Mouse (Mus musculus): ENCODE results near the gene Cers1.

Cers1 gene

GRCm38 (mm10) chr8:70352657-70353151, 37.1 kb downstream of the Cers1 start:
- DNase-seq: no peak

- DNase-seq: peak; percentile 100
Measured at GRCm38 (mm10) chr8:70353194-70353817, 37.7 kb downstream of the Cers1 start, which contains the start of gene Upf1. Upf1 (minus strand) TSS chr8:70353278.

- no peak for DNase-seq
Measured at GRCm38 (mm10) chr8:70354004-70354403, 38.4 kb downstream of the Cers1 start.

DNA sequence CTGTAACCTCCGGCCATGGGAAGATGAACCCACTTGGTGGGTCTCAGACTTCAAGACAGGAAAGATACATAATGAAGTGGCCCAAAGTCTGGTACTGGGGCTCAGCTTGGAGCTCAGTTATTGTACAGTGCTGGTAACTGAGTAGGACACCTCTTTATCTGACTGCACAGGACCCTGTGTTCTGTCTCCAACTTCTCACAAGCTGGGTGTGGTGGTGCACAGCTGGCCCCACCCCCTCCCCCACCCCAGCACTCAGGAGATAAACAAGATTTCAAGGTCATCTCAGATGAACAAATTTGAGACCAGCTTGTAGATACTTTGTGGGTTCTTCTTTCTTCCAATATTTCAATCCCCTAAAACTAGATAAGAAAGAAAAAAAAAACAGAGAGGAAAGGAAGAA, 40.5 kb downstream of the Cers1 start:
- DNase-seq: no peak

GRCm38 (mm10) chr8:70359411-70359810, 43.8 kb downstream of the Cers1 start:
- DNase-seq: no peak

DNA sequence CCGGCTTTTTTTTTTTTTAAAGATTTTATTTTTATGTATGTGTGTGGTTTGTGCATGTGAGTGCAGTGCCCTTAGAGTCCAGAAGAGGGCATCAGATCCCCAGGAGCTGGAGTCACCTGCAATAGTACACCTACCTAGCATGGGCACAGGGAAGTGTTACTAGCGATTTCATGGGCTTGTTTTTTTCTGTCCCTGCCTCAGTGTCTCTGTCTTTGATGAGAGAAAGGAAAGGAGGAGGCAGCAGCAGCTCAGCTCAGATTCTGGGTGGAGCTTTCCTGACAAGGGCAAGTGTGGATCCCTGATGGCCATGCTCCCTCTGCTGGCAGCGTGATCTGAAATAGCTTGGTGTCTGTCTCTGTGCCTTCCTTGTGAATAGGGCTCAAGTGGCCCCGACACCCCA, 45.2 kb downstream of the Cers1 start:
- no peak for DNase-seq

GRCm38 (mm10) chr8:70361484-70362032, 46.0 kb downstream of the Cers1 start:
- no peak for DNase-seq

GRCm38 (mm10) chr8:70364066-70364465, 48.5 kb downstream of the Cers1 start:
- DNase-seq: no peak

GRCm38 (mm10) chr8:70366588-70366987, 51.0 kb downstream of the Cers1 start:
- DNase-seq: no peak

- no peak for DNase-seq
Measured at GRCm38 (mm10) chr8:70370476-70370875, 54.9 kb downstream of the Cers1 start.

- DNase-seq: no peak
Measured at GRCm38 (mm10) chr8:70371951-70372350, 56.4 kb downstream of the Cers1 start.

- peak; percentile 63 for DNase-seq
Measured at GRCm38 (mm10) chr8:70373397-70374317, 58.1 kb downstream of the Cers1 start, which contains the start of gene Comp. Comp (plus strand) TSS chr8:70373558.

GRCm38 (mm10) chr8:70374318-70374927, 58.8 kb downstream of the Cers1 start:
- peak; percentile 94 for DNase-seq

- DNase-seq: no peak
Measured at GRCm38 (mm10) chr8:70375212-70375859, 59.8 kb downstream of the Cers1 start.

- DNase-seq: peak; percentile 55
Measured at GRCm38 (mm10) chr8:70376275-70376741, 60.7 kb downstream of the Cers1 start.

- DNase-seq: no peak
Measured at GRCm38 (mm10) chr8:70377049-70377448, 61.5 kb downstream of the Cers1 start.

DNA sequence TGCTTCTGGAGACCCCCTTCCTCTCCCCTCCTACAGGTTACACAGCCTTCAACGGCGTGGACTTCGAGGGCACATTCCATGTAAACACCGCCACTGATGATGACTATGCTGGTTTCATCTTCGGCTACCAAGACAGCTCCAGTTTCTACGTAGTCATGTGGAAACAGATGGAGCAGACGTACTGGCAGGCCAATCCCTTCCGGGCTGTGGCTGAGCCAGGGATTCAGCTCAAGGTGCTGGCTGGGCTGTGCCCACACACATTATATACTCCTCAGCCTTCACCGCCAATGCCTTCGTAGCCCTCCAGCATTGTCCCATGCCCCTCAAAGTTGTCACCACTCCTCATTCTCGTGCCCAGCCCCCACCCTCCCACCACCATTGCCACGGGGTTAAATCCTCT, 64.5 kb downstream of the Cers1 start:
- peak; percentile 73 for DNase-seq

Data from cerebellum, adult 9-11 months (tissue).